Mouse (Mus musculus): ENCODE measurements around the gene Gstm5. TPM values are rescaled to one million over a fixed set of nuclear protein-coding genes. Genes with fewer than 3 reads are reported as not detected.
"Not testable (repeated sequence)": the region's sequence is repeated elsewhere in the genome, so short reads cannot be mapped to it uniquely, and the experiment has no call there.

The Gstm5 gene
- not detected for polyA plus RNA-seq (2017; shearing (Covaris generic))

DNA sequence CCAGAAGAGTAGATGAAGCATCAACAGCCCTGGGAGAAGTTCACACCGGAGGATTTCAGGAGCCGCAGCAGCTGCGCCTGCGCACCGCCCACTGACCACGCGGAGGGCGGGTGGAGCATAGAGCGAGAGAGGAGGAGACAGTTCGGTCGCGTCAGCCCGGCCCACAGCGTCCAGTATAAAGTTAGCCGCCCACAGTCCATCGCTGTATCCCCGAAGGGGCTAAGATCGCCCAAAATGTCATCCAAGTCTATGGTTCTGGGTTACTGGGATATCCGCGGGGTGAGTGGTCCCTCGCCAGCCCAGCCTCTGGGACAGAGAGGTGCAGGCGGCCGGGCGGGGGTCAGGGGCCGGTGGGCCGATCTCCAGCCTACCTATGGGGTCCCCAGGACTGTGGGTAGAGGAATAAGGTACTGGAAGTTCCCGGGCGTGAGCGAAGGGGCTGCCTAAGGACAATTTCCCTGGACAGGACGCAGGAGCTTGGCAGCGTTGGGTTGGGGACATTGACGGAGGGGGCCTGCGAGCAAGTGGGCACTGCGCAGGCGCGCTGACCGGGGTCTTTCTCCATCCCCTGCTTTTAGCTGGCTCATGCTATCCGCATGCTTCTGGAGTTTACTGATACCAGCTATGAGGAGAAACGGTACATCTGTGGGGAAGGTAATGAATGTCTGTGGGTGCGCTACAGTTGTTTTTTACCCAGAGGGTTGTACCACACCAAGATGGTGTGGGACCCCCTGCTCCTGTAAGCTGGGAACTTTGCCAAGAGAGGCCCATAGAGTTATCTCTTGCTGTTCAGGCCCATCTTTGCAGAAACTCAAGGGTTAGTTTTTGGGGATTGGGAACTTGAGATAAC is at the start of gene Gstm5:
Gstm5 (plus strand) TSS at position 102 of the 850 bp plus-strand sequence.
- ATAC-seq: no peak

GRCm38 (mm10) chr3:107846175-107846574 is 49.4 kb upstream of the Gstm5 start:
- ATAC-seq: peak; percentile 88

GRCm38 (mm10) chr3:107846835-107847234 is 48.8 kb upstream of the Gstm5 start:
- ATAC-seq: no peak

- no peak for ATAC-seq
These were observed 47.5 kb upstream of the Gstm5 start for GRCm38 (mm10) chr3:107848126-107848525.

- no peak for ATAC-seq
These were observed 46.5 kb upstream of the Gstm5 start for GRCm38 (mm10) chr3:107849000-107849692.

DNA sequence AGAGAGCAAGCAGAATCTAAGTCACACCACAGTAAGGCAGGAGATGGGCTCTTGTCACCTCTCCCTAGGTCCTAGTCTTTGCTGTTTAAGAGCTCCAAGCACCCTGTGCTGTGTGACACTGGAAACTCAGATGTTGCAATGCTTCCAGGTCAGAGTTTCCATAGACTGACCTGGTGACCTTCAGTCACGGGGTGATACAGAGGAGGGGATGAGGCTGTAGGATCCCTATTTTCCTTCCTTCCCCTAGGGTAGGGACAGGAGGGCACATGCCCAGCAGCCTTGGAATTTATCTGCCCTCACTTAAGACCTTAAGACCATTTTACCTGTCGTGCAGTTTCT is 46.0 kb upstream of the Gstm5 start:
- ATAC-seq: no peak

- ATAC-seq: no peak
These were observed 45.1 kb upstream of the Gstm5 start for GRCm38 (mm10) chr3:107850418-107851031.

- ATAC-seq: peak; percentile 69
These were observed 42.8 kb upstream of the Gstm5 start for GRCm38 (mm10) chr3:107852786-107853185.

- peak; percentile 92 for ATAC-seq
These were observed 42.1 kb upstream of the Gstm5 start for GRCm38 (mm10) chr3:107853232-107854181.

DNA sequence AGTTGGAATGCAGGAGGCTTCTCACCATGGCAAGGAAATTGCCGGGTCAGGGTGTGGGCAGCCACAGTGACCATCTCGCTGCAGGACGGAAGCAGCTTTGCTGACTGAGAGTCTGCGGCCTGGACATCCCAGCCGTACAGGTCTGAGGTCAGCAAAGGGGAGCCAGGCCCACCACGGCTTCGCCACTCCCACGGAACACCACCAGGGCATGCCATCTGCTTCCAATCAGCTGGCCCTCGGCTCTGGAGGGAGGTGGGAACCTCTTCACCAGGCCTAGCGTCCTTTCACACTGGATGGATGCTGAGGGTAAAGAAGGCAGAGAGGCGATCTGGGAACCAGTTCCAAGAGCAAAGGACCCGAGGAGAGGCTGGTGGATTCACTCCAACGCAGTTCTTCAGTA is 40.3 kb upstream of the Gstm5 start:
- ATAC-seq: no peak

DNA sequence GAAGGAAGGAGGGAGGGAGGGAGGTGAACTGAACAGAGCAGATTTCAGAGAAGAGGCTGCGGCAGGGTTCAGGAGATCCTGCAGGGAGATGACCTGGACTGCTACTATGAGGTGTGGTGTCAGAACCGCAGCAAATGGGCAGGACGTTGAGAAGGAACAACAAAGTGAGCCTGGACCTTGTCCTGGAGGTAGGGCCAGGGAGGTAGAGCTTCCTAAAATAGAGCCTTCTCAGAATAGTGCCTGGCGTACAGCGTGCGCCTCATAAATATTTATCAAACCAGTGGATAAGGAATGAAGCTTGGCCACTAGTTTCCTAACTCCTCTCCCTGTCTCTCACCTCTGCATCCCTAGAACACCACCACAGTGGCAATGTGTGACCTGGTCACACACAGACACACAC is 38.0 kb upstream of the Gstm5 start:
- no peak for ATAC-seq

DNA sequence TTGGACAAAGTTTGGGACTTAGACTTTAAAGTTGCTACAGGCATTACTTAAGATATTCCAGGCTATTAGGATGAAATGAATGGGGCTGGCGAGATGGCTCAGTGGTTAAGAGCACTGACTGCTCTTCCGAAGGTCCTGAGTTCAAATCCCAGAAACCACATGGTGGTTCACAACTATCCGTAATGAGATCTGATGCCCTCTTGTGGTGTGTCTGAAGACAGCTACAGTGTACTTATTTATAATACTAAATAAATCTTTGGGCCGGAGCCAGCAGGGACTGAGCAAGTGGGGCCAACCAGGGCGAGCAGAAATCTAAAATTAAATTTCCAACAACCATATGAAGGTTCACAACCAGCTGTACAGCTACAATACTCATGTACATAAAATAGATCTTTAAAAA is 34.1 kb upstream of the Gstm5 start:
- not testable (repeated sequence) for ATAC-seq

- no peak for ATAC-seq
These were observed 33.1 kb upstream of the Gstm5 start for GRCm38 (mm10) chr3:107862471-107862870.

DNA sequence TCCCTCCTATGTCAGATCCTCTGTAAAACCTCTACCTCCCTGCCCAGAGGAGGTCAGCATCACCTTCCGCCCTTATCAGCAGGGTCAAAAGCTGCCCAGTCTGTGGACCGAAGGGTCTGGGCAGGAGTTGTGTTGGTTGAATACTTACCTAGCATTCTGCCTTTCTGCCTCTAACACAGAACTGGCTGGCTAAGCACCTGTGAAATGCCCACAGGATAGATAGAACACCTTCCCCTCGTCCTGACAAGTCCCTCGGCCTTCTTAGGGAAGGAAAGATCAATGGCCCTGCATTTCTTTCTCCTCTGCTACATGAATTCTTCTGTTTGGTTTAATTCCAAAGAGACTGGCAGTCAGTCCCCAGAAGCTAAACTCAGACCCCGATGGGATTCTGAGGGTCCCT is 32.1 kb upstream of the Gstm5 start:
- ATAC-seq: no peak

- ATAC-seq: peak; percentile 75
These were observed 31.6 kb upstream of the Gstm5 start for GRCm38 (mm10) chr3:107863898-107864603.

GRCm38 (mm10) chr3:107865364-107866091 is 30.1 kb upstream of the Gstm5 start:
- no peak for ATAC-seq

GRCm38 (mm10) chr3:107867086-107867485 is 28.5 kb upstream of the Gstm5 start:
- ATAC-seq: peak; percentile 83

DNA sequence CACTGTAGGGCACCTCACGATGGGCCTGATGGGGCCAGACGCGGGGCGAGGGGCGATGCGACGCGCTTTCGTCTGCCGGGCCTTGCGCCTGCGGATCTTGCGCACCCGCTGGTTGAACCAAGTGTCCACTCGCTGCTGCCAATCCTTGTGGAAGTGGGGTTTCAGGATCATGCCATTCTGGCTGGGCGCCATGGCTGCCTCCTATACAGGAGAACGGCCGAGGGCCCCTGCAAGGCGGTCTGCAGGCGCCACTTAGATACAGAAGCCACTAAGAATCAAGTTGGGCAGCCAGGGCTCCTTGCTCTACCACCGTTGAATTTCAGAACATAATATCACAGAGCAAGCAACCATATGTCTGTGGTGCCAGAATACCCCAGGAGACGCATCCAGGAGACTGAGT is 27.2 kb upstream of the Gstm5 start:
- ATAC-seq: no peak

GRCm38 (mm10) chr3:107869097-107869496 is 26.5 kb upstream of the Gstm5 start:
- ATAC-seq: no peak

GRCm38 (mm10) chr3:107869925-107870324 is 25.7 kb upstream of the Gstm5 start:
- ATAC-seq: no peak

Measured in activated CD4-positive, CD25-positive, alpha-beta regulatory T cell, adult 4 months (primary cell).